Mouse (Mus musculus): Measurements from ENCODE around the gene Ndufs2.

Gene Ndufs2

DNA sequence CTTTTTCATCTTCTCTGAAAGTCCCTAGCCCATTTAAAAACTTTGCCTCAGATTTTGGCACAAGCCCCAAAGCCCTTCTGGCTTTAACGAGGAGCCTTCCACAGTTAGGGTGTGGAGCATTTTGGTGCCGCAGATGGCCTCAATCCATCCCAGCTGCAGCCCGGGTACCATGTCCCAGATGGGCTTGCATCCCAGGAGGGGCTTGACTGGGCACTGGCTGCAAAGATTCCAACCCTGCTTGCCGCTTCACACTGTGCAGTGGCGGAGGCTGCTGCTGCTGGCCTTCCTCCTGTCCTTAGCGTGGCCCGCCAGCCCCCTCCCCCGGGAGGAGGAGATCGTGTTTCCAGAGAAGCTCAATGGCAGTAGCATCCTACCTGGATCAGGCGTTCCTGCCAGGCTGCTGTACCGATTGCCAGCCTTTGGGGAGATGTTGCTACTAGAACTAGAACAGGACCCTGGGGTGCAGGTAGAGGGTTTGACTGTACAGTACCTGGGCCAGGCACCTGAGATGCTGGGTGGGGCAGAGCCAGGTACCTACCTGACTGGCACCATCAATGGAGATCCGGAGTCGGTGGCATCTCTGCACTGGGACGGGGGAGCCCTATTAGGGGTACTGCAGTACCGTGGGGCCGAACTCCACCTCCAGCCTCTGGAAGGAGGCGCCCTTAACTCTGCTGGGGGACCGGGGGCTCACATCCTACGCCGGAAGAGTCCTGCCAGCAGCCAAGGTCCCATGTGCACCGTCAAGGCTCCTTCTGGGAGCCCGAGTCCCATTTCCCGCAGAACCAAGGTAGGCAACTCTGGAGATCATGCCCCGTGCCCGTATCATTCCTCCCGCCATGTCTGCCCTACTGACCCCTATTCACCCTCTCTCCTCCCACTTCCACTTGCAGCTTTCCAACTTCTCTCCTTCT is at the start of gene Ndufs2:
Gene Ndufs2, minus strand, starts transcription at position 709 of the 914 bp plus-strand sequence.
- DNase-seq (ENCODE audit: low read depth, low spot score): no peak

DNA sequence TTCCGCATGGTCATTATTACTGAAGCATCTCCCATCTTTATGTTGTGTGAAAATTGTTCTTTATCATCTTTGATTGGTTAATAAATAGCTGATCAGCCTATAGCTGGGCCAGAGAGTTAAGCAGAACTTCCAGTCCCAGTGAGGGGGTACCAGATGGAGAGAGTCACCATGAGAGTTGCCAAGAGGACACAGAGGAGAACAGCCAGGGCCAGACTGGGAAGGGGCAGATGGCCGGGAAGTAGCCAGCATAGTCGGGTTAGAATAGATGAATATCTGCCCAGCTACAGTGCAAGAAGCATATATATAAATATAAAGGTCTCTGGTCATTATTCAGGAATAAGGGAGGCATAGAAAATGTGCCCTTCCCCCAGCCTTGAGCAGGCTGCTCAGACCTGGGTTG is 47.0 kb upstream of the Ndufs2 start:
- no peak for DNase-seq (ENCODE audit: low read depth, low spot score)

- DNase-seq (ENCODE audit: low read depth, low spot score): no peak
These were observed 43.8 kb upstream of the Ndufs2 start for GRCm38 (mm10) chr1:171295063-171295402.

DNA sequence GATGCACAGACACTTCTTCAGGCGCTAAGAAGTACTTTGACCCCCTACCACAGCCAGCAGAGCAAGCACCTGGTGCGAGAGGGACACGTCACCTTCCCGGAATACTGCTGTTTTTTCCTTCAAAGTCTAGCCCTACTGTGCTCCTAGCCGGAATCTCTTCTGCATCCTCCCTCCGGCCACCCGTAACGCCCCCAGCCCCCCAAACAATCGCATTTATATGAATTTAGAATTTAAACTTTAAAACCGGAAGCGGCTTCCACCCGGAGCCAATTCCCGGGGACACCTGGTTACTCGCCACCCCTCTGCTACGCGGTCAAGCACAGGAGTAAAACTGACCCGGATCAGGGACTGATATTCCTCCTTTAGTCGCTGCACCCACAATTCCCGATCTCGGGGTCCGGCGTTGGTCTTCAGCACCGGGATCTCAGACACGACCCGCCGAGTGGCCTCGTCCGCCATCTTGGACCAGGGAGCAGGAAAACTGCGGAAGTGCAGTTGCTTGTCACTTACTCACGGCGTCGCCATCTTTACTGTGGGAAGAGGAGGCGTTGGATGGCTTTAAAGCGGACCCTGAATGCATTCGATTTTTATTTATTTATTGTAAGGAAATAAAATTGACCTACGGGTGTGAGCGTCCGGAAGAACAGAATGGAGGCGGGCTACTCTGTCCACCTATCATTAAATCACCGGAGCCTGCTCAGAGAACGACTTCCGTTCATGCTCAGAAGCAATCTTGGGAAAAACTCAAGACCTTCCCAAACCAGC is 43.3 kb upstream of the Ndufs2 start, which contains the start of gene Ufc1:
Gene Ufc1, minus strand, starts transcription at position 727 of the 765 bp plus-strand sequence.
- peak; percentile 96 for DNase-seq (ENCODE audit: low read depth, low spot score)

GRCm38 (mm10) chr1:171293906-171294297 is 42.7 kb upstream of the Ndufs2 start:
- peak; percentile 44 for DNase-seq (ENCODE audit: low read depth, low spot score)

DNA sequence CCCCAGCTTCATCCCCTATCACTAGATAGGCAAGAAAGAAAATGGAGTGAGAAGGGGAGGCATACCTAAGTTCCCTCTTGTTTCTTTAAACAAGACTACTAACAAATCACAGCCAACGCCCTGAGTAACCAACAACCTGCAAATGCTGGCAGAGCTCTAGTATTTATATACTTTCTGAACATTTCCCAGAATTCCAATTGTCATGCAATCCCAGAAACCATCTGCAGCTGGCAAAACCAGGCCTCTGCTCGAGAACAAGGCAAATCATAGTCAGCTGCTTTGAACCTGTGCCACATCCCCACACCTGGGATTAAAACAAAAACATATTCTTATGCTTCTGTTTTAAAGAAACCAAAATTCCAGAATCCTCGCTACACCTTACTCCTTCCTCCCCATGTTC is 42.2 kb upstream of the Ndufs2 start:
- DNase-seq (ENCODE audit: low read depth, low spot score): peak; percentile 54

DNA sequence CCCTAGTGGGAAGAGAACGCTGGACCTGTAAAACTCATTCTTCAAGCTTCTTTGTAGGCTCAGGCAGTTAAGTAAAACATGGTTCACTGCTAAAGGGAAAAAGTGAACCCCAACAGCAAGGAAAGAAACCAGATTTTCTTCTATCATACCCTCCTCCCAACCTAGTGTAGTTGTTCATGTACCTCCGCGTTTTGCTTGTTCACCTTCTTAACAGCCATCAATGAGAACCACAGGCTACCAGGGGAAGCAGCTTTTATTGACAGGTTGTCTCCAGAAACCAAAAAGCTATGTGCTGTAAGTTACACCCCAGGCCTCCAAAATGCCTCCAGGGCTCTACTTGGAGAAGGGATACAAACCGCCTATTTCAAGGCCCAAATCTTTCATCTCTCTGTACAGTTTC is 37.1 kb upstream of the Ndufs2 start:
- DNase-seq (ENCODE audit: low read depth, low spot score): no peak

- peak; percentile 93 for DNase-seq (ENCODE audit: low read depth, low spot score)
These were observed 36.2 kb upstream of the Ndufs2 start, which contains the start of gene Usp21 for GRCm38 (mm10) chr1:171287136-171288081. Usp21 (minus strand) TSS chr1:171287991.

DNA sequence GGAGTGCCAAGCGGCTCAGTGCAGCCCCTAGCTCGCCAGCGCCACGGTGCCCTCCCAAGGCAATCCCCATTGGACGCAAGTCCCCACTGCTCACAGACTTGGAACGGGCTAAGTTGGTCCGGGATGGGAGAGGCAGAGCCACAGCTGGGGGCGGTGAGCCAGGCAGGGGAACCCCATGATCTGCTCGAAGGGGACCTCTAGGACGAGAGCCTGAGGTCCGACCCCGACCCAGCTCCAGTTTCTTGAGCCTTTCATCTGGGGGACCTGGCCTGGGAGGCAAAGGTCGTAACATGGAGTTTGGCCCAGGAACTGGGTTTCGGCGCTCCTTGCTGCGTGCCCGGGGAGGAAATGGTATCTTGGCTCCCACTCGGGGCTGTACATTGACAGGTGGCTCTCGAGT is 35.3 kb upstream of the Ndufs2 start:
- DNase-seq (ENCODE audit: low read depth, low spot score): no peak

DNA sequence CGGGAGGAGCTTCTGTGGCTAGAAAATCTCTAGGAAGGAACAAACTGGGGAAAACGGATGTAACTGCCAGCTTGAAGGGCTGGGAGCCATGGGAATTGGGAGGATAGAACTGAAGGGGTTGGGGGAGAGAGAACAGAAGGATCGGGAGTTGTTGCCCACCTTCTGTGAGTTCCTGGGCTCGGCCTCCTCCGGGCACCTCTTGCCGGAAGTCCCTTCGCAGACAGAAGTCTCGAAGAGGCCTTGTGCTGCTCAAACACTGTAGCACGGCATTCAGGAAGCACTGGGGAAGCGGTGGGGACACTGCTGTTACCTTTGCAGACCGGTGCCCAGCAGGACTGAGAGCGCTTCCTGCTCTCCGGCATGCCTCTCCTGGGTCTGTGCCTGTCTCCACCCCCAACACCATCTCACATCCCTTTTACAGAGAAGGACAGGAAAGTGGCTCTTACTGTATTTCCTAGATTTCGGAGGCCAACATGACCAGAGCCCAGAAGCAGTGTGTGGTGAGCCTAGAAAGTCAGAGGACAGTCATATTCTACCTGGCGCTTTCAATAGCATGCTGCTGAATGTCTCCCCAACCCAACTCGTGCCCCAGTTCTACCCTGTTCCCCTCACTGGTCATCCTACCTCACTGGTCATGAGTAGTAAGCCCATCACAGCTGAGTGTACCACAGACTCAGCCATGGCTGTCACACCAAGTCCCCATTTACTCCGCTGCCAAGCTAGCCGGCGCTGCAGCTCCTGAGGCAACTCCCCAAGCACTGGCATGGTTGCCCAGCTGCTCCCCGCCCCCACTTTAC is 34.1 kb upstream of the Ndufs2 start:
- no peak for DNase-seq (ENCODE audit: low read depth, low spot score)

GRCm38 (mm10) chr1:171284491-171284890 is 33.3 kb upstream of the Ndufs2 start:
- no peak for DNase-seq (ENCODE audit: low read depth, low spot score)

GRCm38 (mm10) chr1:171283188-171284160 is 32.3 kb upstream of the Ndufs2 start:
- DNase-seq (ENCODE audit: low read depth, low spot score): no peak

DNA sequence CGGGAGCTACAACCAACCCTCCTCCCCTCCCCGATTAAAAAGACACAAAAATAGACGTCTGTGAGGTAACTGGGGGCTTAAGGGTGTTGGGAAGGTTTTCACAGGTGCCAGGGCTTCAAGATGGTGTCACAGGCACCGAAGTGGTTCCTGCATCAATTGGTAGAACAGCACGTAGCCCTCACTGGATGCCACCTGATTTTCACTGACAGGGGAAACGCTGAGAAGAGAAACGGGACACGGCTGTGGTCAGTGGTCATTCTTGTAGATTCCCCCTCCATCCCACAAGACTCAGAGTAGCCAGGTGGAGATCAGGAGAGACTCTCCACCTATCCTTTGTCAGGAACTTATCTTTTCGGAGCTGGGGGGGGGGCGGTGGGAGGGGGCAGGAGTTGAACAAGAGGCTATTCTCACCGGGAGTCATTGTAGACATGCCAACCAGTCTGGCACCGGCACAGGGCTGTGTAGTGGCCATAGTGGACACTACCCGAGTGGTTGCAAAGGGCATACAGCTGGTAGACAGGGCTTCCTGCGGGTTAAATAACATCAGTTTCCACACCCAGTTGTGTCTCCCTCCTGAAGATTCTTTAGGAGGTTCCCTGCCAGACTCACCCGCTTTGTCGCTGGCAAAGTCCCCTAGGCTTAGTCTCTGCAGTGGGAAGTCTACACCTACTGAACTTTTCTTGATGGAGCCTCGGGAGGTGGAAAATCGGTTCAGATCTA is 31.1 kb upstream of the Ndufs2 start:
- DNase-seq (ENCODE audit: low read depth, low spot score): no peak

GRCm38 (mm10) chr1:171281528-171281923 is 30.3 kb upstream of the Ndufs2 start:
- peak; percentile 91 for DNase-seq (ENCODE audit: low read depth, low spot score)

GRCm38 (mm10) chr1:171280916-171281527 is 29.8 kb upstream of the Ndufs2 start, which contains the start of gene Ppox:
Ppox (minus strand) TSS chr1:171281186.
- peak; percentile 99 for DNase-seq (ENCODE audit: low read depth, low spot score)

GRCm38 (mm10) chr1:171280250-171280915 is 29.2 kb upstream of the Ndufs2 start:
- no peak for DNase-seq (ENCODE audit: low read depth, low spot score)

DNA sequence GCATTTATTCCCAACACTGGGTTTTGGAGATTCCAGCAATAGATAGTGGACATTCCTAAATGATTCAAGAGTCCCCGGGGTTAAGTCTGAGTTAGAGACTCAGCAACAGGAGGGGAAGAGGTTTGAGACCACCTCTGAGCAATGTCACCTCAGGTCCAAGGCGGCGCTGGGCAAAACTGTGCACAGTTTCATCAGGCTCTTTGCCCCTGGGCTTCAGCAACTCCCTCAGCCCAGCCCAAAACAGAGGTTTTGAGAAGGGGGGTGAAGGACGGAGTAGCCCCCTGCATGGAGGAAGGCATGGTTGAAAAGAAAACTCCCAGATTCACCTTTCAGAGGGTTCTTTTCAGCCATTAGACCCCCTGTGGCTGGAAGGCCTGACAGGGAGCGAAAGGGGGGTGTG is 28.5 kb upstream of the Ndufs2 start:
- DNase-seq (ENCODE audit: low read depth, low spot score): no peak

All from 3T3-L1 (cell line).